Mouse (Mus musculus): ENCODE measurements around the gene Rbfox1. TPM values are rescaled to one million over a fixed set of nuclear protein-coding genes. Genes with fewer than 3 reads are reported as not detected.

Gene Rbfox1
- polyA plus RNA-seq, 1 experiment from 2014 or later, result 2.2 TPM

DNA sequence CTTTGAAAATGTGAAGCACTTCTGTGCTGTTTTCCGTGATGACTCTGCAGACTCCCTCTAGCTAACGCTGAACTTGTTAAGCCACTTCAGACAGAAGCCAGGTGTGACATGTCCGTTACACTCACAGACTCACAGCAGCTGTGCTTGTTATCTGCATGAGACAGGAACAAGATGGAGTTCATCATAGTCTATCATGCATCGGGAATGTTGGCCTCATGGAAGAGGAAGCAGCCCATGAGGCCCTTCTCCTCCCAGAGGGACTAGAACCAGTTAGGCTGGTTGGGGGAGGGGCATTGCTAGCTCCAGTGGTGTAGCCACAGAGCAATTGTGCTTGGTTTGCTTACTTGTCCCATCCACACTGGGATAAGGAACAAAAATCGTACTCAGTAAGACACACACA is 1107.1 kb downstream of the Rbfox1 start:
- no peak overlapping the region for H3K4me2 ChIP-seq
- H3K4me3 ChIP-seq, result no peak overlapping the region
- H3K27me3 ChIP-seq (replicated peaks), result no peaks in the 10 kb centered on the region
- WGBS, result 43% methylated on average over 5 of the region's 5 CpGs
- H3K36me3 ChIP-seq, result no peaks in the 10 kb centered on the region
- H3K27ac ChIP-seq (ENCODE audit: poor library complexity, severe bottlenecking), result no peak overlapping the region
- no peak overlapping the region for H3K9ac ChIP-seq
- no peaks in the 10 kb centered on the region for H3K4me1 ChIP-seq (replicated peaks)
- H3K9me3 ChIP-seq (replicated peaks), result peaks cover 8% of the 10 kb centered on the region; the same call in 1 of the 2 replicates
- ATAC-seq (ENCODE audit: insufficient number of reproducible peaks, low FRiP score), result peak; percentile 33; the same call in 1 of the 2 replicates

- 0 out of 2 replicates have a peak, but pooled peaks cover 5% of the 10 kb centered on the region for H3K4me1 ChIP-seq (replicated peaks)
- 13% methylated on average over 2 of the region's 2 CpGs for WGBS
- H3K9me3 ChIP-seq (replicated peaks), result peaks cover 8% of the 10 kb centered on the region; the same call in 1 of the 2 replicates
- no peaks in the 10 kb centered on the region for H3K36me3 ChIP-seq
- H3K9ac ChIP-seq, result no peak overlapping the region
- no peak overlapping the region for H3K4me2 ChIP-seq
- no peaks in the 10 kb centered on the region for H3K27me3 ChIP-seq (replicated peaks)
- no peak for ATAC-seq (ENCODE audit: insufficient number of reproducible peaks, low FRiP score)
- no peak overlapping the region for H3K27ac ChIP-seq (ENCODE audit: poor library complexity, severe bottlenecking)
- H3K4me3 ChIP-seq, result no peak overlapping the region
Observed at GRCm38 (mm10) chr16:6993180-6993579, 1108.0 kb downstream of the Rbfox1 start.

DNA sequence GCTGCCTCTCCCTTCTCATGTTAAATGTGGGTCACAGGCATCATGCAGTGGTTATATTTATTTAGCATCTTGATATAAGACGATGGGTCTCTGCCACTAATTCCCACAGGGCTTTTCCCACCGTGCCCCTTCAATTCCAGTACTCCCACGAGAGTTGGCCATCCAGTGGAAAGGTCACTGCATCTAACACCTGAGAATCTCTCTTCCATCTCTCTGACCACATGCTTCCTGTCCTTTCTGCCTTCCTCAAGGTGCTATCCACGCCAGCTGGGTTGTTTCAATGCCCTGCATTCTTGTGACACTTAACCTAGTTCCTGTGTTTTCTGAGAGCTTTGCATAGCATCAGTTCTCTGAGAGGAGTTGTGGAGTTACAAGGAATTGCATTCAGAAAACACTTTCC is 1112.0 kb downstream of the Rbfox1 start:
- Histone ChIP-seq H3K9ac (no peak overlapping the region), H3K9me3 (replicated peaks) (no peaks in the 10 kb centered on the region), H3K4me1 (replicated peaks) (0 out of 2 replicates have a peak, but pooled peaks cover 5% of the 10 kb centered on the region), H3K27me3 (replicated peaks) (no peaks in the 10 kb centered on the region), H3K36me3 (no peaks in the 10 kb centered on the region), H3K4me2 (no peak overlapping the region), H3K4me3 (no peak overlapping the region), H3K27ac (ENCODE audit: poor library complexity, severe bottlenecking) (no peak overlapping the region)
- no peak for ATAC-seq (ENCODE audit: insufficient number of reproducible peaks, low FRiP score)
- WGBS, result 40% methylated on average over 4 of the region's 4 CpGs

DNA sequence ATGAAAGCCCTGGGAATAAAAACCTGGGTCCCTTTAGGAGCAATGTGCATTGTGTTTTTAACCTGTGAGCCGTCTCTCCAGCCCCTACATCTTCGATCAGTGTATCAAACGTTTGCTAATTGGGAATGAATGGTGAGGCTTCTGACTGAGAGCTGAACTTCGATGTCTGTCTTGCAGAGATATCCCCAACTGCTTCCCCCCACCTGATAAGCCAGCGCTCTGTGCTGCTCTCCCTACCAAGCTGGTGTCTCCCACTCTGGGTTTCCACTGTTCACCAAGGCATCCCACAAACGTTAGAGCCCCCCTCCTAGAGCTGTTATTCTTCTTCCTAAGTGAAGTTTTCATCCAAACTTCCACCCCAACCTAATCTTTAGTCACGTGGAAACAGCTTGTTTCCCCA is 1112.7 kb downstream of the Rbfox1 start:
- Histone ChIP-seq H3K9me3 (replicated peaks) (no peaks in the 10 kb centered on the region), H3K36me3 (no peaks in the 10 kb centered on the region), H3K4me1 (replicated peaks) (0 out of 2 replicates have a peak, but pooled peaks cover 5% of the 10 kb centered on the region), H3K4me3 (no peak overlapping the region), H3K4me2 (no peak overlapping the region), H3K27ac (ENCODE audit: poor library complexity, severe bottlenecking) (no peak overlapping the region), H3K27me3 (replicated peaks) (no peaks in the 10 kb centered on the region), H3K9ac (no peak overlapping the region)
- ATAC-seq (ENCODE audit: insufficient number of reproducible peaks, low FRiP score), result no peak
- WGBS, result 39% methylated on average over 7 of the region's 7 CpGs

- Histone ChIP-seq H3K4me1 (replicated peaks) (no peaks in the 10 kb centered on the region), H3K4me2 (no peak overlapping the region), H3K9me3 (replicated peaks) (no peaks in the 10 kb centered on the region), H3K36me3 (no peaks in the 10 kb centered on the region), H3K9ac (no peak overlapping the region), H3K27me3 (replicated peaks) (no peaks in the 10 kb centered on the region), H3K27ac (ENCODE audit: poor library complexity, severe bottlenecking) (no peak overlapping the region), H3K4me3 (no peak overlapping the region)
- no peak for ATAC-seq (ENCODE audit: insufficient number of reproducible peaks, low FRiP score)
- 83% methylated on average over 3 of the region's 3 CpGs for WGBS
Observed at GRCm38 (mm10) chr16:7004565-7004964, 1119.4 kb downstream of the Rbfox1 start.

GRCm38 (mm10) chr16:7005478-7005877 is 1120.3 kb downstream of the Rbfox1 start:
- Histone ChIP-seq H3K9me3 (replicated peaks) (no peaks in the 10 kb centered on the region), H3K9ac (no peak overlapping the region), H3K27me3 (replicated peaks) (no peaks in the 10 kb centered on the region), H3K4me3 (no peak overlapping the region), H3K36me3 (no peaks in the 10 kb centered on the region), H3K4me2 (no peak overlapping the region), H3K27ac (ENCODE audit: poor library complexity, severe bottlenecking) (no peak overlapping the region), H3K4me1 (replicated peaks) (no peaks in the 10 kb centered on the region)
- ATAC-seq (ENCODE audit: insufficient number of reproducible peaks, low FRiP score), result no peak
- WGBS, result 16% methylated on average over 3 of the region's 3 CpGs

DNA sequence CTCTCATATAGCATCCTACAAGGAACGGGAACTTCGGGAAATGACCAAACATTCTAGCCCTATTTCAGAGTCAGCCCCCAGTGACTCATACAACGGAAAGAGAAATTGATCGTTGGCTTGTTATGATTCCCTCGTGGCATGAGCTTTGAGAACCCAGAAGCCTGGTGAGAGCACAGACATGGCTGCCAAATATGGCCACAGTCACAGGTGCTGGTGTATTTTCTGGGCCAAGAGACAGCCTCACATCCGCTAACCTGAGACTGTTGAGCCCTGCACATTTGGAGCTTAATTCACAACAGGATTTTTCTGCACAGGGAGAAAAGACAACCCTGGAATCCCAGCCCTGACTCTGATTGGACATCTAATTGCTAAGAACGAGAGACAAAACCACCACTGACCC is 1132.2 kb downstream of the Rbfox1 start:
- no peaks in the 10 kb centered on the region for H3K4me1 ChIP-seq (replicated peaks)
- no peak overlapping the region for H3K9ac ChIP-seq
- H3K27me3 ChIP-seq (replicated peaks), result no peaks in the 10 kb centered on the region
- no peak overlapping the region for H3K4me3 ChIP-seq
- H3K27ac ChIP-seq (ENCODE audit: poor library complexity, severe bottlenecking), result no peak overlapping the region
- H3K9me3 ChIP-seq (replicated peaks), result no peaks in the 10 kb centered on the region
- 79% methylated on average over 7 of the region's 7 CpGs for WGBS
- H3K36me3 ChIP-seq, result no peaks in the 10 kb centered on the region
- H3K4me2 ChIP-seq, result no peak overlapping the region
- ATAC-seq (ENCODE audit: insufficient number of reproducible peaks, low FRiP score), result no peak

DNA sequence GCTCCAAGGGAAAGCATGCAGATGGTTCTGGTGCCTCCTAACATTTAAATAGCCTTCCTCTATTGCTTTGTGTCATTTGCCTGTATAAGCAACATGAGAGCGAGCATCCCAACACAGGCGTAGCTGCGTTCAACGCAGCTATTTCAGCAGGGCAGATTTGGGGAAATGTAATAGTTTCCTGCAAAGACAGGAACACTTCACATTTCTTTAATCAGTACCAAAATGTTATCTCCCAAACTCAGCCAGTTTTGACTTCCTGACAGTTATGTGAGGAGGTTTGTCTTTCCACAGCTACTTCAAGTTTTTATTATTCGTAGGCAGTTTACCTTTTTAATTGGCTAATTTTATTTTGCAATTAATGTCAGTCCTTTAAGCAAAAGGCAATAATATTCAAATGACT is 1149.1 kb downstream of the Rbfox1 start:
- H3K4me1 ChIP-seq (replicated peaks), result 0 out of 2 replicates have a peak, but pooled peaks cover 3% of the 10 kb centered on the region
- ATAC-seq (ENCODE audit: insufficient number of reproducible peaks, low FRiP score), result no peak
- H3K4me2 ChIP-seq, result no peak overlapping the region
- H3K4me3 ChIP-seq, result no peak overlapping the region
- H3K27me3 ChIP-seq (replicated peaks), result peaks cover 25% of the 10 kb centered on the region
- H3K9ac ChIP-seq, result no peak overlapping the region
- no peak overlapping the region for H3K27ac ChIP-seq (ENCODE audit: poor library complexity, severe bottlenecking)
- no peaks in the 10 kb centered on the region for H3K9me3 ChIP-seq (replicated peaks)
- no peaks in the 10 kb centered on the region for H3K36me3 ChIP-seq
- 56% methylated on average over 5 of the region's 5 CpGs for WGBS

DNA sequence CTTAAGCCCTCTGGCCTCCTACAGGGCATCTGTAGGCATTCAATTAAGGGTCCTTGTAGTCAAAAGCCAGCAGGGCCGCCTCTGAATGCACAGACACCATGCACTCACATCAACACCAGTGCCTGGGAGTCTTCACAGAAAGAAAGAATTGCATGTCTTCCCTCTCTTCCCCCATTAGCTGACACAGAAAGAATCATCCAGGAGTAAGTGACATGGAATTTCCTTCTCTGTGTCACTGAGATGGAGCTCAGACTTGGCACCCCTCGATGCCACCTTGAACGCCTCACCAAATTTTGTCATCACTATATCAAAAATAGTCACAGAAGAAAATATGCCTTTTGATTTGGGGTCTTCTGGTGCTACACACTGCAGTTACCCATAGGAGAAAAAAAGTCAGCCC is 1151.4 kb downstream of the Rbfox1 start:
- ATAC-seq (ENCODE audit: insufficient number of reproducible peaks, low FRiP score), result no peak
- Histone ChIP-seq H3K4me3 (no peak overlapping the region), H3K4me2 (no peak overlapping the region), H3K27ac (ENCODE audit: poor library complexity, severe bottlenecking) (no peak overlapping the region), H3K36me3 (no peaks in the 10 kb centered on the region), H3K27me3 (replicated peaks) (peaks cover 45% of the 10 kb centered on the region), H3K9me3 (replicated peaks) (no peaks in the 10 kb centered on the region), H3K4me1 (replicated peaks) (peaks cover 10% of the 10 kb centered on the region), H3K9ac (no peak overlapping the region)
- 61% methylated on average over 3 of the region's 3 CpGs for WGBS

DNA sequence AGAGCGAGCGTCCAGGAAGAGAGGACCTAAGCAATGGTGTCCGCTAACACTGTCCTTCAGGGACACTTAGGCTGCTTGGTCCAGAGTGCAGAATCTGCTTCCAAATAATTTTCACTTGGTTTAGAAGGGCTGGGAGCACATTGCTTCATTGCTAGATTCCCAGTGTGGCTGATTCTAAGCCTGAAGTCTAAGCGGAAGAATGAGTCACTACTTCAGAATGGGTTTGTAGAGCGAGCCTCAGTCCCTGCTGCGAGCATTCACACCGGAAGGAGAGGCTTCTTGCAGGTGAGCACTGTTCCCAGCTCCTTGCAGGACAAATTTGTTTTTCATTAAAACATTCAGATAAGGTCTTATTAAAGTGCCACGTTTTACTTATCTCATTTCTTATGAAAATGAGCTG is 1151.8 kb downstream of the Rbfox1 start:
- no peaks in the 10 kb centered on the region for H3K36me3 ChIP-seq
- no peak overlapping the region for H3K4me3 ChIP-seq
- H3K27me3 ChIP-seq (replicated peaks), result peaks cover 49% of the 10 kb centered on the region
- H3K4me1 ChIP-seq (replicated peaks), result peaks cover 10% of the 10 kb centered on the region
- H3K4me2 ChIP-seq, result no peak overlapping the region
- no peak overlapping the region for H3K27ac ChIP-seq (ENCODE audit: poor library complexity, severe bottlenecking)
- ATAC-seq (ENCODE audit: insufficient number of reproducible peaks, low FRiP score), result no peak
- H3K9ac ChIP-seq, result no peak overlapping the region
- H3K9me3 ChIP-seq (replicated peaks), result no peaks in the 10 kb centered on the region
- WGBS, result 38% methylated on average over 8 of the region's 8 CpGs

DNA sequence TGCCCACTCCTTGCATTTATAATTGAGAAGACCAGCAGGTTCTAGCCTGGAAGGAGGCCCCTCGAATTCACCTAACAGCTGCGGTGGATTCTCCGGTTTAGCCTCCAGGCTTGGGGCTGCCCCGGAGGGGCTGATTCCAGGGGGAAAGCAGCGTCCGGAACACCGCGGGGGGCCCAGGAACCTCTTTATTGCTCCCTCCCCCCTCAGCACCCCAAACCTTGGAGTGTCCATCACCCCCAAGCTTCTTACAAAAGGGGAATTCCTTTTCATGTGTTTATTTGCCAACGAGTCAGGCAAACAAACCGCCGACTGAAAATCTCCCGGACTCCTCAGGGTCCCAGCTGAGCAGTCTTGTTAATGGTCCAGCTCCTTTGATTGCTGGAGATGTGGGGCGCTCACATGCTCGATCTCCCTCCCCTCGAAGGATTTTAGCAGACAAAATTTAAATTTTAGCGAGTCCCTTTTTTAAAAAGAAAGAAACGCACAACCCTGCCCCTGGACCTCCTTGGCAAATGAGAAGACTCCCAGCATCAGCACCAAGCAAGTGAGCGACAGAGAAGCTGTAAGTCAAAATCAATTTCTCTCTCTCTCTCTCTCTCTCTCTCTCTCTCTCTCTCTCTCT is 1153.6 kb downstream of the Rbfox1 start:
- Histone ChIP-seq H3K4me2 (peak overlapping the region; percentile 71), H3K4me1 (replicated peaks) (peaks cover 10% of the 10 kb centered on the region), H3K9ac (no peak overlapping the region), H3K9me3 (replicated peaks) (no peaks in the 10 kb centered on the region), H3K4me3 (peak overlapping the region; percentile 30), H3K36me3 (no peaks in the 10 kb centered on the region), H3K27me3 (replicated peaks) (peaks cover 49% of the 10 kb centered on the region), H3K27ac (ENCODE audit: poor library complexity, severe bottlenecking) (no peak overlapping the region)
- ATAC-seq (ENCODE audit: insufficient number of reproducible peaks, low FRiP score), result no peak
- WGBS, result under 1% methylated on average over 18 of the region's 18 CpGs
